Mouse (Mus musculus): ENCODE results near the gene Myo1e.

Myo1e gene

DNA sequence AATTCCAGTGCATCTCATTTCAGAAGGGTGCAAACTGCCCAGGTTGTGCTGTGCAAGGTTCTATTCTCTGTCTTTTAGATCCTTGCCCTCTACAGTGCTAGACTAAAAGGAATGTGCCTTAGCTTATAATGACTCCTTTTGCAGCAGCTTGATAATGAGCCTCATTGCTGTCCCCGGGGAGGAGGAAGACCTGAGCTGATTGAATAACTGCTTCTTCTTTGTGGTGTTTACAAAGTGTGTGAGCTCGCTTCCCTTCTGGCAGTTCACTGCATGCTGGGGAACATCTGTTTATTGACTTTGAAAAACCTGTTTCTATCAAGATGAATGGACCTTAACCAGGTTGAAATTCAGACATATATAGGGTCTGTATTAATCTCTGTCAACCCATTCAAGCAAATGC, 89.8 kb downstream of the Myo1e start:
- DNase-seq = no peak

DNA sequence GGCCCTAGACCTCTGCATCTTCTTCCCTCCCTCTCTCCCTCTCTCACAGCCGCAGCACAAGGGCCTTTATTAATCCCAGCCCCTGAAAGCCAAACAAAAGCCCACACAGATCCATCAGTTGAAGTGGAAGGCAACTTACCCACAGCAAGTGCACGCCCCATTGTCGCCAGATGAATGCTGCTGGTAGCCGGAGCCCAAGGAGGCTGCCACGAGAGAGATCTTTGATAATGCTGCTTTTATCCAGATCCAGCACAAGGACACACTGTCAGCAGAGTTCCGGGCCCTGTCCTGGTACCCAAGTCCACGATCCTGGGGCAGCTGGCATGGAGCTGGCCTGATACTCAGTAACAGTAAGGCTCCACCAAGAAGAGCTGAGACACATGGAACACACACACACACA, 91.1 kb downstream of the Myo1e start:
- DNase-seq = no peak

DNA sequence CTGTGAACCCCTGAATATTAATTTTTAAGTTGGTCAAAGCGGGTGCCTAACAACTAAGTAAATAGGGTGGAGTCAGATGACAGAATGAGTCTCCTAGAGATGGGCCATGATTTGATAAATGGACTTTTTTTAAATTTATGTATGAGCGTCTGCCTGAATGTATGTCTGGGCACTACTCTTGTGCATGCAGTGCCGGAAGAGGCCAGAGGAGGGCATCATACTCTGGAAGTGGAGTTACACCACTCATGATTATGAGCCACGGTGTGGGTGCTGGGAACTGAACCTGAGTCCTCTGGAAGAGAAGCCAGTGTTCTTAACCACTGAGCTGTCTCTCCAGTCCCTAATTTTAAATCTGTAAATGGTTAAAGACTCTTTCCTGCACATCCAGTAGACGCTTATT, 93.6 kb downstream of the Myo1e start:
- DNase-seq = no peak

DNA sequence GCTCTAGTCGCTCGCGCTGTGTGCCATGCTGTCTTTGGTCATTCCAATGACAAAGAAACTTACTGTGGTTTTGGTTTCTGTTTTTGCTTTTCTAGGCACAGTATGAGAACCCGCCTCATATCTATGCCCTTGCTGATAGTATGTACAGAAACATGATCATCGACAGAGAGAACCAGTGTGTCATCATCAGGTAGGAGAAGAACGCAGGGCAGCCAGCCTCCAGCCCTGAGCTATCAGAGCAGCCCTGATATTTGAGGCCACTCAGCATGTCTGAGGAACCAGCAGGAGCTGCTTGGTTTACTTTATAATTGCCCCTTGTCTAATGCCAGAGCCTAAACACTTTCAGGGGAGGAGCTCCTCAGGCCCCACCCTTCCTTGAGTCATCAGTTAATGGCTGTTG, 94.4 kb downstream of the Myo1e start:
- DNase-seq = no peak

DNA sequence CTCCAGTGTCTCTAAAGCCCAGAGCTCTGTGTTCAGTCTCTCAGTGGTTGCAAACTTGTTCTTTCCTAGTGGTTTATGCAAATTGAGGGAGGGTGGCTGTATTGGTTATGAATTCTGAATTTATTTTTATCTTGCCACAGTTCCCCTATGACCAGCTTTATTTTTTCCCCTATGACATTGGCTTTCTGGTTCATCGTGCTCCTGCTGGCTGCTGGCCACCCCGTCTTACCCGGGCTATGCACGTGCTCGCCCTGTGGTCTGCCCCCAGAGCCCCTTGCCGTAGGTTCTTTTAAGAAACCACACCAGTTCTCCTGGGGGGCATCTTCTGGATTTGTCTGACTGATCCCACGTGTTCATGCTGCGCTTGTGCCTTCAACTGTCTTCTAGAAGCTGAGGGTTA, 97.8 kb downstream of the Myo1e start:
- DNase-seq = no peak

DNA sequence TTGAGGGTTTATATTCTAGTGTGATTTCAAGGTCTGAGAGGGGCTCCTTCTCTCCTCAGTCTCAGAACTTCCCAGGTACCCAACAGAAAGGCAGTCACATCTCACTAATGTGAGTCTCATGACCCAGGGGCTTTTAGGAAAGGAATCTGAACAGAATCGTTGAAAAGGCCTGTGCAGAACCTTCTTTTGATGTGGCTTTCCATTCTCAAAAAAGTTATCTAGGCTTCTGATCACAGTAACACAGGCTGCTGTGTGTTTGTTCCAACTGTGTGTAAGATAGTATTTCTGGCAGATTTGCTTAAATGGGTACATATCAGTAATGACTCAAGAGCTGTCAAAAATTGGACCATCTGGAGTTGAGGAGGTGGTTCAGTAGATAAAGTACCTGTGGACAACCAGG, 102.9 kb downstream of the Myo1e start:
- no peak for DNase-seq

DNA sequence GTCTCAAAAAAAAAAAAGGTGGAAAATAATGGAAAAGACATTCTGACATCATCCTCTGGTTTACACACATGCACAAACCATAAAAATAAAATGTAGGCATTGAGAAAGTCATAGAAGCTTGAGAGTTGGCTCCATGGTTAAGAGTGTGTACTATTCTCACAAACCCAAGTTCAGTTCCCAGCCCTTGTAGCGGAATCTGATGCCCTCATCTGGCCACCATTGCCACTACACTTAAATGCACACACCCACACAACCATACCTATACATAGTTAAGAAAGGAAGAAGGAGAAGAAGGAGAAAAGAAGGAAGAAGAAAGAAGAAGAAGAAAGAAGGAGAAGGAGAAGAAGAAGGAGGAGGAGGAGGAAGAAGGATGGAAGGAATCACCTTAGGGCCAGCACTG, 106.9 kb downstream of the Myo1e start:
- no peak for DNase-seq

DNA sequence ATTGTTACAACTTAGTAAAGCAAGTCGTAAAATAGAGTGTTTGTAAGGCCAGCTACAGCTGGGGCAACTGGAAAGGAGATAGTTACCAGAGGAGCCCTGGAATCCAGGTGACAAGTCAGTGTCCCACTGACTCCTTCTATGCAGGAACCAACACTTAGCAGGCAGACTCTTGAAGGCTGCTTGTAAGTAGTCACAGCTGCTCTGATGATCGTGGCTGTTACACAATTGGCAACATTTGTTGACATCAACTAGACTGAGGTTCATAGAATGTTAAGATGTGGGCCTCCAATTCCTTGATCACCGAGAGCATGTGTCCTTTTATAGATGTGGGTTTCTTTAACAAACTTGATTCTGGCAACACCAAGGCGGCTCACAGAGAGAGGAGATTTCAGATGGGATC, 108.0 kb downstream of the Myo1e start:
- no peak for DNase-seq

DNA sequence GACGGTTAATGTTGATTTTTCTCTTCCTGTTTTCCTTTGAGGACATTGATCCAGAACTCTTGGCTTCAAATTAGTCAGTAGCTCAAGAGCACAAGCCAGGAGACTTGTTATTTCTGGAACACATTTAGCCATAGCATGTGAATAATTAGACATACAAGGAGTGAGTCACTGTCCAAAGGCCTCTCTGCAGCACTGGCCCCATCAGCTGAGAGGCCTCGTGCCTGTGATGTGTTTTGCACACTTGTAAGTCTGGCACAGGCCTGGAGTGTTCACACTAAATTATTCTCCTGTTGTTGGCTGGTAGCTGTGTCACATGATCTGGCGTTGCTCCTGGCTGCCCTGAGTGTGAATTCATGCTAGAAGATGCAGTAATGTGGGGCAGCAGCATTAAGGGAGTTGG, 111.5 kb downstream of the Myo1e start:
- peak; percentile 77 for DNase-seq

DNA sequence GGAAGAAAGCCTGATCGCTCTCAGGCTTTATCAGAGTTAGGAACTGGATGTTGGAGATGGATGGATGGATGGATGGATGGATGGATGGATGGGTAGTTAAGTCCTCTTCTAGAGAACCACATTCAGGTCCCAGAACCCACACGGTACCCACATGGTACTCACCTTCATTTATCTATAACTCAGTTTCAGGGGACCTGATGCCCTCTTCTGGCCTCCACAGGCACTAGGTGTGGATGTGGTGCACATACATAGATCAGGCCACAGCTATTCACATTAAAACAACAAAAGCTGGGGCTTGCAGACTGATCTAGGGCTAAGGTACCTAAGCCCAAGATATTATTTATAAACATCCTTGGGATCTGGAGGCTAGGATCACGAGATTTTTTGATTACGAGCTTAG, 117.2 kb downstream of the Myo1e start:
- DNase-seq = no peak

DNA sequence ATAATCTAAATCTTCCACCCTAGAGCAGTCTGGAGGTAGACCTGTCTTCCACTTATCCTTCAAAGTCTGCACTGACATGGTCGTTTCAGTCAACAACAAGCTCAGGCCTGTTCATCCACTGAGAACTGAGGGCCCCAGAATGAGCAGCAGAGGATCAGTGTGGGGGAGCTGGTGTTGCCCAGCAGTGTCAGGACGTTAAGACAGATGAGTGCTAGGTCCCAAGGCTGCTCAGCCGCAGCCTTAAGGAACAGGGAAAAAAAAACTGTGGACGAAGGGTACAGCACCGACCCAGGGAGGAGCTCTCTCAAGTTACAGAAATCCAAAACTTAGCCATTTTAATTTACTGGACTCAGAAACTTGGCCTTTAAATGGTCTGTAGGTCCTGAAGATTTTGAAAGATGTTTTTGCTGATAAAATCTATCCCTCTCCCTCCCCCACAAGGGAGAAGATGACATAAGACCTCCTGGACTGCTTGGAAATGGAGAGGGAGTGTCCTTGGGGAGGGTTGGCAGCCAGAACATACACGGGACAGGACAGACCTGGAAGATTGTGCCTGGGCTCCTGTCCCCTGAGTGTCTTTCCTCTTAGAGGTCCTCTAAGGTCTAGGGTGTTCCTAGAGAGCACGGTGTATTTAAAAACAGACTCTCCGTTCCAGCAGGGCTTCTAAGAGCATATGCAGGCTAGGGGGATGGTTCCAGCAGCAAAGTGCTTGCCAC, 118.9 kb downstream of the Myo1e start:
- DNase-seq = no peak

DNA sequence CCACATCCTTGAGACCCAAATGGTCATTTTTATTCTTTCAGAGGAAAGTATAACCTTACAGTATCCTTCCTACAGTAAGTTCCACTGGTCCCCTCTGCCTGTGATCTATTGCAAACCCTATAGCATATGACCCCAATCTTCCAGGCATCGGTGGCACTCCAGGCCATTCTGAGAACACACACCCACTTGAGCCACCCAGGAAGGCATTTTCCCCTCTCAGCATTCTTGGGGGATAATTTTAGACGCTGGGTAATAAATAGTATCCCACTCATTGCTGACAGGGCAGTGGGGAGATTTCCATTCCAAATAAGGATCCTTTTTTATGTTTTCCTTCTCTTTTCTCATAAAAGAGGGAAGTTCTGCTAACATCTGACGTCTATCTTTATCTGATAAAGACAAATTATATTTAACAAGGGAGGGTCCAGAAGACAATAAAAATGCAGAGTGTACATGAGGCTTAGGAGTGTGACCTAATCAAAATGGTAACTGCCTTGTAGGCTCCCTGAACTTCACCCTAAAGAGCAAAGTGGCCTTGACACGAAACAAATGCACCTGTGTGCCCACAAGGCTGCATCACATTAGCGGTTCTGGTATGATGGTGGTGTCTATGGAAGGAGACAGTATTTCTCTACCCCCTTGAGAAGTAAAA, 121.2 kb downstream of the Myo1e start:
- no peak for DNase-seq

DNA sequence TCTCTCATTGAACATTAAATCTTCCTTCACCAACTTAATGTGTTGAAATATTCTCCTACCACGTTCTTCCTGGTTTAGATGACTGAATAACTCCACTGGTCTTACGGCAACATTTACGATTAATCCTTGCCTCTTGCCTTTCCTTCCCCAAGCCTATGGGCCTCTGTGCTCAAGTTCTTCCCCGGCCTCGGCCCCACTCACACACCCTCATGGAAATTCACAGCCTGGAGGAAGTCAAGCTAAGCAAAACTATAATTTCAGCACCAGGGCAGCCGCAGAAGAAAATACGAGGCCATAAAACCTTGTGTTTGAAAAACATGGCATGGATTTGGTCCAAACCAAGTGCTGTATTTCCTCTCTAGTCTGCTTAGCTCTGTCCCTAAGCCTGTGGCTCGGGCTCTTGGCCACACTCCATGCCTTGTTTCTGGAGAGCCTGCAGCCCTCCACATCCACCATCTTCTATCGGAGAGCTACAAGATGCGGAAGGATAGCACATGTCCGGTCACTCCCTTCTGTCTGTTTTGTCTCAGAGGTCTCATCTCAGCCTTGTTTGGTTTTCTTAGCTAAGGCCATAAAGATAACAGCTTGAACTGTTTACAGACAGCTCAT, 124.7 kb downstream of the Myo1e start:
- no peak for DNase-seq

DNA sequence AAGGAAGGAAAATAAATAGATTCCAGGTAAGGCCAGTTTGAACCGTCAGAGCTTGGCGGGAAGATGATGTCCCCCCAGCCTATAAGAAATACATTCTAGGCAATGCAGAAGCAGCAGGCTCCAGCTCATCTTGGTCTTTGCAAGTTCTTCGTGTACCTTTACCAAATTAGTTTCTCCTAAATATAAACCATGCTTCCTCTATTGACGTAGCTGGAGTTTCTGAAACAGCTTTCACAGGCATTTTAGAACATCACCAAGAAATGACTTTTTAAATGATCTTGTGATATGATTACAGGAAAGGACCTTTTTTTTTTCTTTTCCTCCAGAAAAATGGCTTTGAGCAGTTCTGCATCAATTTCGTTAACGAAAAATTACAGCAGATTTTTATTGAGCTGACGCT, 131.2 kb downstream of the Myo1e start:
- no peak for DNase-seq

DNA sequence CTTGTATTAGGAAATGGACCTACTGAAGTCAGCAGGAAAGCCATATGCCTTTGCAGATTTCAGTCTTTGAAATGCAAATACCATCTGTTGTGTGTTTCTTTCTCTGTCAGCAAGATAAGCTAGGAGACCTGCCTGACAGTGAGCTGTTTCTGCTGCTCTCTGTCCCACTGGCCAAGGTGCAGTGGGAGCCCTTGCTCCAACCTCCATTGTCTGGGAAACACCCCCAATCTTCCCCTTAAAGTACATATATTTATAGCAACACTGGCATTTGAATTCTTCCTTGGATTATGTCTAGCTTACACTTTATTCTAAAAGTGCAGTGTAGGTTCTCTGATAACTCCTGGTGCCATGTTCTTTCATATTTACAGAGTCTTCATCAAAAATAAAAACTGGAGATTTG, 131.7 kb downstream of the Myo1e start:
- no peak for DNase-seq

DNA sequence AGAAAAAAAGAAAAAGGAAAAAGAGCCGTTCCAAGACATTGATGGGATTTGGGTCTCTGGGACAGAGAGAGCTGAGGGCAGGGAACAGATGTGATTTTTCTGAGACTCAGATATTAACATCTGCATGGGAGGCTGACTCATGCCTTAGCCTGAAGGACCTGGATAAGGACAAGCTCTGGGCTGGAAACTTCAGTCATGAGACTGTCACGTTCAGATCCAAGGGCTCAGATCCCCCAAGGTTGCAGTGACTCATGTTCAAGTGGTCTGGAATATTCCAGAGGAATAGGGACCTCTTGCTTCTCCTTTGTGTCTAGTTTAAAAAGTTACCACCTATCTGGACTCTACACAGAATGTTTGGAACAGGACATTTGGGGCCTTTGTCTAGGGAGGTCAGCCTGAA, 142.1 kb downstream of the Myo1e start:
- no peak for DNase-seq

DNA sequence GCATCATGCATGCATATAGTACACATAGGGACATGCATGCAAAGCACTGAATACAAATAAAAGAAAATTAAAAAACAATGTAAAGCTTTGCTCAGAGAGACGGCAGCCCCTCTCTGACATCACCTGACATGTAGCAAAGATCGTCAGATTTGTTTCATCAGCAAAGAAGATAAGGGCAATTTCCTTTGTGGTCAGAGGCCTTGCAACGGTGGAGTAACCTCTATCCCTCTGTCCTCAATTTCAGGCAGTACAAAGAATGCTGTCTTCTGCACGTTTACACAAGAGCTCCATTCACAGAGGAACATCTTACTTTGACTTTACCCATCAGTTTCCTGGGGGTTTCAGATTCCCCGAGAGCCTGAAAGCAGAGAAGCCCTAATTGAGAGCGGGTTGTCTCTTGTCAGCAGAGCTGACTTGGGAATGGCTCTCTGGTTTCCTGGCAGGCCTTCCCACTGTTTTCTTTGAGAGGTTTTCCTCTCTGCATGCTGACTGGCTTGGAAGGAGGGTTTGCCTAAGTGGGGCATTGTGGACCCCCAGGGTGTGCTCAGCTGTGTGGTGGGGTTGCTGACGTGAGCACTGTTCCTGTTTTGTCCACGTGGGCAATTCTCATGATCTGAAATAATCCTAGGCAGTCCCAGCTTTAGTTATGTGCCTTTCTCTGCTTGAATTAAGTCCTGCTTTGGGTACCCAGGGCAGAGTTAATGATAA, 144.6 kb downstream of the Myo1e start:
- DNase-seq = no peak

DNA sequence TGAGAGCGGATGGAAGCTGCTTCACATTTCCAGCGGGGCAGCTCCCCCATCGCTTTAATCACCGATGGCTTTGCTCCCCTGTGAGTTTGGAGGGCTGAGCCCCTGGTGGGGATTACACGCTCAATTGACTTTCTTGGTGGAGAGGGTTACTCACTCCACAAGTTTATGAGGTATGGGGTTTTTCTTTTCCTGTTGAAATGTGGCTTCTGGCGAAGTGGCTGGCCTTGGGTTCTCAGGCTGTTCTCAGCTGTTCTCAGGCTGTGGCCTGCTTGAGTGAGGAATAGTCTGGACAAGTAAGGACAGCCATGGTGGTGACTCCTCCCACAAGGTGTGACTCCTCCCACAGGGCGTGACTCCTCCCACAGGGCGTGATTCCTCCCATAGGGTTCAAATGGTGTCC, 149.1 kb downstream of the Myo1e start:
- no peak for DNase-seq

DNA sequence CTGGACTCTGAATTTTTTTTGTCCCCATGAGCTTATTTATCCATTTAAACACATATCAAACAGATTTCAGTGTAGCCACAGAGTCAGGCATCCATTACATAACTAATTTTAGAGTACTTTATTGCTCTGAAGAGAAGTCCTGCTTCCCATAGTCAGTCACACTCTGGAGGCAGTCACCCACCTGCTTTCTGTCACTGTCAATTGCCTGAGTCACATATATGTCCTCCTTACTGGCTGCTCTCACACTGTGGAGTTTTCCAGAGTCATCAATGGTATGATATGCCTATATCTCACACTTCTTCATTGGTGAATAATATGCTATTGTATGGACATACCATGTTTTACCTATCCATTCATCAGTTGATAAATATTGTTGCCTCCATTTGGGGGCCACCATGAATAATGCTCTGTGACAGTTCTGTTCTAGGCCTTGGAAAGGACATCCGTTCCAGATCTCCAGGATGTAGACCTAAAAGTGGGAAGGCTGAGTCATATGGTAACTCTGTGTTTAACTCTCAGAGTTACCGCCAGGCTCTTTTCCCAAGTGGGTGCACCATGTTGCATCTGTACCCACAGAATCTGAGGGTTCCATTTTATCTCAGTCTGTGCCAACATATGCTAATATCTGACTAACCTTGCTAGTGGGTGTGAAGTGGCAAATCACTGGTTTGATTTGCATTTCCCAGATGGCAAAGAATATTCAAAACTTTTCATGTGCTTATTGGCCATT, 152.4 kb downstream of the Myo1e start:
- no peak for DNase-seq

DNA sequence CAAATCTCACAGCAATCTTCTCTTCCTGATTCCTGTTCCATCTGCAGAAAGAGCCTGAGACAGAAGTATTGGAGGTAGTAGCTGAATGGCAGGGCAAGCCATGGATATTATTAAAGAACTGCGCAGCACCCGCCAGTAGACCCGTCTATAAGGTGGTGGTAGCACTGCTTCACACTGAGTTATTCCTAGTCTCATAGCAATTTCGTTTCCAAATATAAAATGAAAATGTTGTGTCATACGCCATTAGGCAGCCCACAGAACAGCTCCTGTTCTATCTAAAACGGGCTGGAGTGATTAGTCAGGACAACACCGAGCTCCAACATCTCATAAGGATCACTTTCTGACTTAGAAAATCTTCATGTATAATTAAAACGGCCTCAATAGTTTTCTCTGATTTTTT, 157.6 kb downstream of the Myo1e start:
- no peak for DNase-seq

DNA sequence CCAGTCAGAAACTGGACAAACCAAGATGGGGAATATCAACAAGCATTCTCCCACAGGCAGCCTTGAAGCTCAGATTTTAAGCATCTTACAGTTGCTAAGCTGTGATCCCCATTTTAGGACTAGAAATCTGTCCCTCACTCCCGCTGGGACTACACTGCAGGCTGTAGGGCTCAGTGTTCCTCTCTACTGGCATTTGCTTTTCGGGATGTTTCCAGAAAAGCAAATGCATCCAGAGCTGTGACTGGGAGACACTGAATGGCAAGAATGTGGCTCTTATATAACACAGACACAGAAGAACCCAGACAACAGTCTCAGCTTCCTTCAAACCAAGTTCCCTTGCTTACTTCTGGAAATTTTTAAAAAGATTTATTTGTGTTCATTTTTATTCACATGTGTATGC, 158.8 kb downstream of the Myo1e start:
- no peak for DNase-seq

DNA sequence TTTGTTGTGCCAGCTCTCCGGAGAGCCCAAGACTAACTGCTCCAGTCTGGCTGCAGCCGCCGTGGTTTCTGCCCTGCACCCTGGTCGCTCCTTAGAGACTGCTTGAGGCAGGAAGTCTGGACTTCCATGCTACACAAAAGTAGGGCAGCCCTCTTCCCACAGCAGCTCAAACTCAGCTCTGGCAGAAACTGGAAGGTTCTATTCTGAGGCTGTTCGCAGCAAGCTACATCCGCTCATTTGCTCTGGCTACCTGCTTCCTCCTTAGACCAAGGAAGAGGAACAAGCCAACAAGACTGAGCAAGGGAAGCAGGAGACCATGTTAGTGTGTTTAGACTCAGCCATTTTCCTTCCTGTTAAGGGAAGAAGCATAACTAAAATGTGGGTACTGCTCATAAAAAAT, 159.7 kb downstream of the Myo1e start:
- DNase-seq = no peak

DNA sequence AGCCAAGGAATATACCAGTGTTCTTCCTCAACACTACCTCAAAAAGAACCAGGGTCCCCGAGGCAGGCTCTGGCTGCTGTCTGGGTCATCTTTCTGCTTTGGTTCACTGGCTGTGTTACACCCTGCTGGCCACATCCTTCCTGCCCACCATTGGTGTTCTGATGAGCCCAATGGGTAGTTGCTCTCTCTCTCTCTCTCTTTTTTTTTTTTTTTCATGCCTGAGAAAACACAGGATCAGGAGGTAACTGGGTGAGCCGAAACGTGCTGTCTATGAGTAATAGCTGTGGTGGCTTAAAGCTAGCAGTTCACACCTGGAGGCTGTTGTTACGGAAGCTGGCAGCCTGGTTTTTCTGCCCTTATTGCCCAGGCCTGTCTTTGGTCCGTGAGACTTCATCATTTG, 164.5 kb downstream of the Myo1e start:
- DNase-seq = no peak

Measured in kidney, adult 9 months (tissue).